Mouse (Mus musculus) CH12.LX (cell line): Measurements from ENCODE around the gene Lrrc29.

Source experiments
- CTCF ChIP-seq, 2 experiments: IDR thresholded peaks in 1 of 2; conservative IDR thresholded peaks in 1 of 2; 2 replicates each; pipeline ENCODE4 v1.5.1; 2011 to 2012; ENCODE audit warnings: low read depth in 2 of 2, low read length in 2 of 2, improper control_type of control experiment in 1 of 2, inconsistent platforms in 1 of 2, mild to moderate bottlenecking in 1 of 2, moderate library complexity in 1 of 2
- MAX ChIP-seq: IDR thresholded peaks from 2 replicates; pipeline ENCODE4 v1.6.1; 2011; ENCODE audit warnings: low read length, improper control_type of control experiment
- MEF2A ChIP-seq: IDR thresholded peaks from 2 replicates; pipeline ENCODE4 v1.6.1; 2014; ENCODE audit warnings: low read depth, mild to moderate bottlenecking, inconsistent platforms, low read length, improper control_type of control experiment, borderline replicate concordance
- MYC ChIP-seq: IDR thresholded peaks from 2 replicates; pipeline ENCODE4 v1.6.1; 2011; ENCODE audit warnings: low read depth, mild to moderate bottlenecking, improper control_type of control experiment, low read length
- NELFE ChIP-seq: IDR thresholded peaks from 2 replicates; pipeline ENCODE4 v1.6.1; 2011; ENCODE audit warnings: low read depth, low read length, improper control_type of control experiment
- POLR2A ChIP-seq: IDR thresholded peaks from 2 replicates; pipeline ENCODE4 v1.6.1; 2011; ENCODE audit warnings: low read depth, mild to moderate bottlenecking, improper control_type of control experiment, low read length
- POLR2AphosphoS2 ChIP-seq: IDR thresholded peaks from 2 replicates; pipeline ENCODE4 v1.6.1; 2011; ENCODE audit warnings: low read depth, low read length, improper control_type of control experiment
- RAD21 ChIP-seq: IDR thresholded peaks from 2 replicates; pipeline ENCODE4 v1.6.1; 2011; ENCODE audit warnings: low read depth, mild to moderate bottlenecking, low read length, improper control_type of control experiment, moderate library complexity
- USF1 ChIP-seq: IDR thresholded peaks from 2 replicates; pipeline ENCODE4 v1.6.1; 2014; ENCODE audit warnings: low read depth, mild to moderate bottlenecking, inconsistent platforms, low read length, improper control_type of control experiment
- ZMIZ1 ChIP-seq: IDR thresholded peaks from 2 replicates; pipeline ENCODE4 v1.6.1; 2012; ENCODE audit warnings: low read depth, mild to moderate bottlenecking, inconsistent platforms, low read length, improper control_type of control experiment
- ZNF384 ChIP-seq: IDR thresholded peaks from 2 replicates; pipeline ENCODE4 v1.6.1; 2012; ENCODE audit warnings: low read depth, low read length, improper control_type of control experiment, inconsistent platforms

GRCm38 (mm10) chr8:105309142-105309847, 16.8 kb downstream of the Lrrc29 start:
- TF ChIP-seq POLR2AphosphoS2 (no peak), MYC (no peak), NELFE (no peak), POLR2A (no peak), CTCF (conservative IDR thresholded peaks at IDR 0.05 in 1 of 2, IDR thresholded peaks at IDR 0.05 in 1 of 2; ENCODE audit: low read depth in 2 of 2, low read length in 2 of 2) (no peak), ZMIZ1 (no peak), MAX (no peak), ZNF384 (no peak), RAD21 (no peak), USF1 (no peak), MEF2A (no peak)
